Mouse (Mus musculus) heart, postnatal 0 days (tissue): ENCODE measurements at regions not wholly inside any gene's neighbourhood (a gene's known extent, or its start where the extent isn't known, plus 50 kb on each side); places are given as distances from the start of the nearest gene placed in this dataset.

Source experiments
- ATAC-seq: fragments of 200-750 bp; cut with Nextera tagmentation; 2 replicates; pipeline ENCODE4 v1.8.0; 2017; ENCODE audit warnings: low read depth, moderate number of reproducible peaks, moderate library complexity; ENCODE audit not compliant: insufficient read depth
- DNase-seq: peaks from one replicate; pipeline ENCODE4 v3.0.0-alpha.2; 2016; ENCODE audit warnings: low spot score
- H3K27ac ChIP-seq: fragments of 300-500 bp; sonication (generic); 2 replicates; pipeline ENCODE4 v1.5.1; 2014; ENCODE audit warnings: low read depth, mild to moderate bottlenecking
- H3K27me3 ChIP-seq: fragments of 300-500 bp; sonication (generic); 2 replicates; pipeline ENCODE4 v1.6.1; 2014; ENCODE audit warnings: low read length, mixed read lengths; ENCODE audit not compliant: control insufficient read depth, insufficient read depth
- H3K36me3 ChIP-seq: fragments of 300-500 bp; sonication (generic); replicated peaks from 2 replicates; pipeline ENCODE4 v1.6.1; 2014; ENCODE audit warnings: low read length, mixed read lengths; ENCODE audit not compliant: control insufficient read depth, insufficient read depth
- H3K4me1 ChIP-seq: fragments of 300-500 bp; sonication (generic); 2 replicates; pipeline ENCODE4 v1.6.1; 2014; ENCODE audit warnings: antibody characterized with exemption; ENCODE audit not compliant: control insufficient read depth, insufficient read depth
- H3K4me2 ChIP-seq: fragments of 300-500 bp; sonication (generic); 2 replicates; pipeline ENCODE4 v1.6.1; 2014; ENCODE audit warnings: low read depth, mild to moderate bottlenecking, low read length, moderate library complexity
- H3K4me3 ChIP-seq: fragments of 300-500 bp; sonication (generic); 2 replicates; pipeline ENCODE4 v1.5.1; 2014; ENCODE audit warnings: low read depth, low read length
- H3K9ac ChIP-seq: fragments of 300-500 bp; sonication (generic); replicated peaks from 2 replicates; pipeline ENCODE4 v1.6.1; 2014; ENCODE audit warnings: low read depth, low read length, mixed read lengths
- H3K9me3 ChIP-seq: fragments of 300-500 bp; sonication (generic); replicated peaks from 2 replicates; pipeline ENCODE4 v1.6.1; 2016; ENCODE audit warnings: low read length; ENCODE audit not compliant: control insufficient read depth
- CTCF ChIP-seq: IDR thresholded peaks from 2 replicates; pipeline ENCODE4 v1.5.1; 2016; ENCODE audit warnings: antibody characterized with exemption, control low read depth, low read depth
- EP300 ChIP-seq: IDR thresholded peaks from 2 replicates; pipeline ENCODE4 v1.6.1; 2016; ENCODE audit warnings: antibody characterized with exemption, low read depth
- WGBS: fragments of 180-500 bp; shearing (Covaris S2); extraction: QIAGEN DNeasy Blood & Tissue Kit; methylation state at CpG from one replicate; pipeline ENCODE4 v1.1.7; 2014; 5-methylcytosine and 5-hydroxymethylcytosine counted together

- Histone ChIP-seq H3K4me3 (no peak overlapping the region), H3K9me3 (no peaks in the 10 kb centered on the region), H3K27ac (no peak overlapping the region), H3K27me3 (no peaks in the 10 kb centered on the region), H3K4me2 (no peak overlapping the region), H3K4me1 (peaks cover 21% of the 10 kb centered on the region), H3K36me3 (no peaks in the 10 kb centered on the region), H3K9ac (no peak overlapping the region)
- TF ChIP-seq CTCF = no peak
- TF ChIP-seq EP300 = no peak
- ATAC-seq = no peak
- DNase-seq = no peak
- WGBS = 92% methylated on average over 10 of the region's 10 CpGs
These were observed 1243.2 kb upstream of the A1bg start for GRCm38 (mm10) chr15:62165826-62166500.

DNA sequence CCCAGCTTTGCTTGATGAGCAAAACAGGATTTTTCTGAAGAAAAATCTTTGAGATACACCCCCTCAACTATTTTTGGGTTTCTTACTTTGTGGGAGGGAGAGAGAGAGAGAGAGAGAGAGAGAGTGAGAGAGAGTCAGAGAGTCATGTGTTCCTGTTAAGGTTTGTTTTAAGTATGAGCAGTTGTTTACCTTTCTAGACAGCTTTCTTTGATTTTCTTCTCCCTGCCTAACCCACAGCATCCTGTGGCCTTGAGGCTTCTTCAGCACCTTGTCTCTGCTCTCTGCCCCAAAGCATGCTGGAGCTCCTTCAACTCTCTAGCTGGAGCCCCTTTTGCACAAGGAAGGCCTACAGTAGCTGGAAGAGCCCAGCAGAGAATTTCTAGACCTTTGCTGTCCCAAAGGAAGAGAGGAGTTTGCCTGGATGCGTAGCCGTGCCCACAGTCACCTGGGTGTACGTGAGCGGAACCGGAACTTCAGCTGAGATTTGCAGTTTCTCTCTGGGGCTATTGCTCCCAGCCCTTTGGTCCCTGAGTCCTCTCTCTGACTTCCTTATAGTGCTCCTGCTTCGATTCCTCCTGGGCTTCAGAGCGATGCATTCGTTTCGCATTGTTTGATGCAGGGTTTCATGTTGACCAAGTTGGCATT, 1242.1 kb upstream of the A1bg start:
- Histone ChIP-seq H3K9ac (no peak overlapping the region), H3K4me1 (peaks cover 23% of the 10 kb centered on the region), H3K4me2 (no peak overlapping the region), H3K27ac (no peak overlapping the region), H3K9me3 (no peaks in the 10 kb centered on the region), H3K27me3 (no peaks in the 10 kb centered on the region), H3K36me3 (no peaks in the 10 kb centered on the region), H3K4me3 (no peak overlapping the region)
- TF ChIP-seq CTCF = no peak
- no peak for TF ChIP-seq EP300
- 95% methylated on average over 9 of the region's 9 CpGs for WGBS
- DNase-seq = no peak
- ATAC-seq = no peak

GRCm38 (mm10) chr15:62163203-62163602, 1240.4 kb upstream of the A1bg start:
- Histone ChIP-seq H3K4me1 (peaks cover 23% of the 10 kb centered on the region), H3K9me3 (no peaks in the 10 kb centered on the region), H3K36me3 (no peaks in the 10 kb centered on the region), H3K4me3 (no peak overlapping the region), H3K27ac (no peak overlapping the region), H3K9ac (no peak overlapping the region), H3K4me2 (no peak overlapping the region), H3K27me3 (no peaks in the 10 kb centered on the region)
- no peak for TF ChIP-seq CTCF
- TF ChIP-seq EP300 = no peak
- WGBS = 81% methylated on average over 5 of the region's 5 CpGs
- ATAC-seq (no peak), DNase-seq (no peak)

GRCm38 (mm10) chr15:62162648-62163194, 1239.9 kb upstream of the A1bg start:
- Histone ChIP-seq H3K4me3 (no peak overlapping the region), H3K9me3 (no peaks in the 10 kb centered on the region), H3K9ac (no peak overlapping the region), H3K4me1 (peaks cover 23% of the 10 kb centered on the region), H3K27me3 (no peaks in the 10 kb centered on the region), H3K4me2 (no peak overlapping the region), H3K27ac (peak overlapping the region; percentile 64), H3K36me3 (no peaks in the 10 kb centered on the region)
- ATAC-seq = no peak
- WGBS = 70% methylated on average over 4 of the region's 4 CpGs
- no peak for DNase-seq
- TF ChIP-seq EP300 (no peak), CTCF (no peak)

GRCm38 (mm10) chr15:62161975-62162647, 1239.3 kb upstream of the A1bg start:
- Histone ChIP-seq H3K4me1 (peaks cover 23% of the 10 kb centered on the region), H3K4me3 (no peak overlapping the region), H3K27me3 (no peaks in the 10 kb centered on the region), H3K36me3 (no peaks in the 10 kb centered on the region), H3K9me3 (no peaks in the 10 kb centered on the region), H3K4me2 (0 out of 2 replicates have a peak overlapping the region, but pooled peaks have one; percentile 5), H3K27ac (peak overlapping the region; percentile 64), H3K9ac (no peak overlapping the region)
- DNase-seq = peak; percentile 63
- 22% methylated on average over 8 of the region's 8 CpGs for WGBS
- no peak for TF ChIP-seq CTCF
- TF ChIP-seq EP300 = no peak
- ATAC-seq = peak; percentile 88
